Mouse (Mus musculus): ENCODE results near the gene Gm28035.

- TF ChIP-seq CTCF (IDR thresholded peaks at IDR 0.05; ENCODE audit: insufficient read depth, low read depth, low read length) (no peak), POLR2A (IDR thresholded peaks at IDR 0.05; ENCODE audit: insufficient read depth, low read depth, low read length) (no peak)
Measured at GRCm38 (mm10) chr2:30191790-30192580, 48.4 kb upstream of the Gm28035 start.

Data from olfactory bulb, adult 2 months (tissue).